Mouse (Mus musculus) E14TG2a.4 (cell line): ENCODE measurements around the gene Gls2.
A peak's percentile ranks its signal among the peaks of the same experiment; 100 is the strongest.

Experiments
- H3K27me3 ChIP-seq: 2 replicates; pipeline ENCODE4 v1.6.1; 2014; ENCODE audit warnings: low read length, control low read depth; ENCODE audit not compliant: insufficient read depth
- H3K36me3 ChIP-seq: 2 replicates; pipeline ENCODE4 v1.6.1; 2014; ENCODE audit warnings: low read length, control low read depth; ENCODE audit not compliant: insufficient read depth
- H3K4me1 ChIP-seq: replicated peaks from 2 replicates; pipeline ENCODE4 v1.6.1; 2014; ENCODE audit warnings: low read depth, low read length, control low read depth
- H3K4me3 ChIP-seq: replicated peaks from 2 replicates; pipeline ENCODE4 v1.5.1; 2014; ENCODE audit warnings: mild to moderate bottlenecking, low read length
- H3K9me3 ChIP-seq: 2 replicates; pipeline ENCODE4 v1.6.1; 2014; ENCODE audit warnings: low read length, control low read depth
- CTCF ChIP-seq: conservative IDR thresholded peaks from 2 replicates; pipeline ENCODE4 v1.5.1; 2014; ENCODE audit warnings: low read length
- NANOG ChIP-seq: IDR thresholded peaks from 2 replicates; pipeline ENCODE4 v1.6.1; 2014; ENCODE audit warnings: borderline replicate concordance, low read length, mixed read lengths
- POU5F1 ChIP-seq: IDR thresholded peaks from 2 replicates; pipeline ENCODE4 v1.6.1; 2014; ENCODE audit warnings: low read length, borderline replicate concordance

Gene Gls2

GRCm38 (mm10) chr10:128247020-128247732 is 52.9 kb downstream of the Gls2 start:
- TF ChIP-seq CTCF (no peak), NANOG (no peak), POU5F1 (no peak)
- Histone ChIP-seq H3K4me3 (peak overlapping the region; percentile 69), H3K4me1 (peaks cover 79% of the 10 kb centered on the region), H3K27me3 (no peaks in the 10 kb centered on the region), H3K9me3 (no peaks in the 10 kb centered on the region), H3K36me3 (peaks cover 100% of the 10 kb centered on the region)

- no peak for TF ChIP-seq NANOG
- TF ChIP-seq POU5F1 = no peak
- TF ChIP-seq CTCF = no peak
- H3K4me3 ChIP-seq = no peak overlapping the region
- peaks cover 69% of the 10 kb centered on the region for H3K4me1 ChIP-seq
- no peaks in the 10 kb centered on the region for H3K9me3 ChIP-seq
- H3K27me3 ChIP-seq = no peaks in the 10 kb centered on the region
- peaks cover 79% of the 10 kb centered on the region for H3K36me3 ChIP-seq
Observed at GRCm38 (mm10) chr10:128250565-128250964, 56.3 kb downstream of the Gls2 start.

GRCm38 (mm10) chr10:128253677-128254255 is 59.5 kb downstream of the Gls2 start, which contains the start of gene Apon:
Apon (plus strand) TSS chr10:128254096.
- Histone ChIP-seq H3K9me3 (no peaks in the 10 kb centered on the region), H3K27me3 (no peaks in the 10 kb centered on the region), H3K4me1 (peaks cover 37% of the 10 kb centered on the region), H3K4me3 (peak within 1 kb of the TSS; percentile 49), H3K36me3 (peaks cover 47% of the 10 kb centered on the region)
- no peak for TF ChIP-seq NANOG
- TF ChIP-seq CTCF = no peak
- no peak for TF ChIP-seq POU5F1

- TF ChIP-seq POU5F1 (no peak), CTCF (no peak), NANOG (no peak)
- Histone ChIP-seq H3K36me3 (peaks cover 25% of the 10 kb centered on the region), H3K27me3 (no peaks in the 10 kb centered on the region), H3K4me3 (no peak overlapping the region), H3K9me3 (no peaks in the 10 kb centered on the region), H3K4me1 (peaks cover 17% of the 10 kb centered on the region)
Observed at GRCm38 (mm10) chr10:128255925-128256324, 61.7 kb downstream of the Gls2 start.

GRCm38 (mm10) chr10:128256328-128256727 is 62.1 kb downstream of the Gls2 start:
- H3K4me3 ChIP-seq = no peak overlapping the region
- peaks cover 14% of the 10 kb centered on the region for H3K4me1 ChIP-seq
- H3K9me3 ChIP-seq = no peaks in the 10 kb centered on the region
- TF ChIP-seq POU5F1 (no peak), CTCF (no peak), NANOG (no peak)
- H3K36me3 ChIP-seq = peaks cover 21% of the 10 kb centered on the region
- H3K27me3 ChIP-seq = no peaks in the 10 kb centered on the region

- no peaks in the 10 kb centered on the region for H3K9me3 ChIP-seq
- peaks cover 31% of the 10 kb centered on the region for H3K4me1 ChIP-seq
- no peak for TF ChIP-seq CTCF
- TF ChIP-seq POU5F1 = no peak
- no peak for TF ChIP-seq NANOG
- no peak overlapping the region for H3K4me3 ChIP-seq
- H3K27me3 ChIP-seq = no peaks in the 10 kb centered on the region
- H3K36me3 ChIP-seq = no peaks in the 10 kb centered on the region
Observed at GRCm38 (mm10) chr10:128258953-128259352, 64.7 kb downstream of the Gls2 start.
